Mouse (Mus musculus): Measurements from ENCODE around the gene Osbpl10. TPM values are rescaled to one million over a fixed set of nuclear protein-coding genes. Genes with fewer than 3 reads are reported as not detected.

The Osbpl10 gene
- polyA plus RNA-seq, 1 experiment from 2014 or later, result 1.5 TPM

GRCm38 (mm10) chr9:115048861-115049260 is 70.5 kb downstream of the Osbpl10 start:
- Histone ChIP-seq H3K4me1 (peaks cover 35% of the 10 kb centered on the region), H3K9ac (no peak overlapping the region), H3K9me3 (peaks cover 1% of the 10 kb centered on the region; the same call in 1 of the 2 replicates), H3K27me3 (replicated peaks) (no peaks in the 10 kb centered on the region), H3K4me3 (no peak overlapping the region), H3K27ac (replicated peaks) (no peak overlapping the region), H3K36me3 (no peaks in the 10 kb centered on the region), H3K4me2 (peak overlapping the region; percentile 46)
- WGBS, result 41% methylated on average over 7 of the region's 7 CpGs
- ATAC-seq (ENCODE audit: extremely low read depth, insufficient number of reproducible peaks, low FRiP score, low TSS enrichment), result no peak

- no peak overlapping the region for H3K4me2 ChIP-seq
- no peaks in the 10 kb centered on the region for H3K9me3 ChIP-seq
- 61% methylated on average over 13 of the region's 13 CpGs for WGBS
- no peak for ATAC-seq (ENCODE audit: extremely low read depth, insufficient number of reproducible peaks, low FRiP score, low TSS enrichment)
- no peaks in the 10 kb centered on the region for H3K27me3 ChIP-seq (replicated peaks)
- H3K36me3 ChIP-seq, result no peaks in the 10 kb centered on the region
- H3K9ac ChIP-seq, result no peak overlapping the region
- peaks cover 40% of the 10 kb centered on the region for H3K4me1 ChIP-seq
- no peak overlapping the region for H3K27ac ChIP-seq (replicated peaks)
- no peak overlapping the region for H3K4me3 ChIP-seq
Measured at GRCm38 (mm10) chr9:115049981-115050720, 71.8 kb downstream of the Osbpl10 start.

GRCm38 (mm10) chr9:115051976-115052375 is 73.6 kb downstream of the Osbpl10 start:
- H3K4me3 ChIP-seq, result no peak overlapping the region
- no peak for ATAC-seq (ENCODE audit: extremely low read depth, insufficient number of reproducible peaks, low FRiP score, low TSS enrichment)
- H3K4me1 ChIP-seq, result peaks cover 45% of the 10 kb centered on the region
- no peak overlapping the region for H3K27ac ChIP-seq (replicated peaks)
- no peak overlapping the region for H3K4me2 ChIP-seq
- no peaks in the 10 kb centered on the region for H3K27me3 ChIP-seq (replicated peaks)
- no peaks in the 10 kb centered on the region for H3K36me3 ChIP-seq
- no peak overlapping the region for H3K9ac ChIP-seq
- no peaks in the 10 kb centered on the region for H3K9me3 ChIP-seq
- WGBS, result 70% methylated on average over 3 of the region's 3 CpGs

GRCm38 (mm10) chr9:115053779-115054178 is 75.4 kb downstream of the Osbpl10 start:
- H3K4me1 ChIP-seq, result peaks cover 43% of the 10 kb centered on the region
- no peak overlapping the region for H3K27ac ChIP-seq (replicated peaks)
- no peaks in the 10 kb centered on the region for H3K36me3 ChIP-seq
- H3K9ac ChIP-seq, result no peak overlapping the region
- 89% methylated on average over 14 of the region's 14 CpGs for WGBS
- H3K27me3 ChIP-seq (replicated peaks), result no peaks in the 10 kb centered on the region
- H3K4me3 ChIP-seq, result no peak overlapping the region
- H3K4me2 ChIP-seq, result no peak overlapping the region
- no peaks in the 10 kb centered on the region for H3K9me3 ChIP-seq
- ATAC-seq (ENCODE audit: extremely low read depth, insufficient number of reproducible peaks, low FRiP score, low TSS enrichment), result no peak

- no peaks in the 10 kb centered on the region for H3K36me3 ChIP-seq
- no peak overlapping the region for H3K4me3 ChIP-seq
- H3K4me1 ChIP-seq, result peaks cover 41% of the 10 kb centered on the region
- ATAC-seq (ENCODE audit: extremely low read depth, insufficient number of reproducible peaks, low FRiP score, low TSS enrichment), result peak; percentile 15; the same call in 1 of the 2 replicates
- H3K9ac ChIP-seq, result no peak overlapping the region
- H3K27me3 ChIP-seq (replicated peaks), result no peaks in the 10 kb centered on the region
- H3K27ac ChIP-seq (replicated peaks), result peak overlapping the region; percentile 41
- 41% methylated on average over 8 of the region's 8 CpGs for WGBS
- peak overlapping the region; percentile 40 for H3K4me2 ChIP-seq
- H3K9me3 ChIP-seq, result no peaks in the 10 kb centered on the region
Measured at GRCm38 (mm10) chr9:115055041-115055830, 76.9 kb downstream of the Osbpl10 start.

DNA sequence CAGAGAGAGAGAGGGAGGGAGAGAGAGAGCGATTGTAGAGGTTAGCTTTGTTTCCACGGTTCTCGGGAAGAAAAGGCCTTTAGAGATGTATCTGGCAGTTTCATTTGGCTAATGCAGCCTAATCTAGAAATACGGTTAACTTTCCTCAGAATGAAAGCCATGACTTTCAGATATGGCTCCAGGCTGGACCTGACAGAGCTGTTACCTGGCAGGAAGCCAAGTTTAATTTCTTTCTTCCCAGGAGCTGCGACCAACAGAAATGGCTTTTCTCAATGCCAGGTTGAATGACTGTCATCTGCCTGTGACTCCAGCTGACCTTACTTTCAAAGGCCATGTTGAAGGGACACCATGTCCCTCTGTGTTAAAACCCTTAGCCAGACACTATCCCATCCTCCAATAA is 80.4 kb downstream of the Osbpl10 start:
- no peak overlapping the region for H3K4me3 ChIP-seq
- H3K4me1 ChIP-seq, result peaks cover 35% of the 10 kb centered on the region
- H3K9me3 ChIP-seq, result no peaks in the 10 kb centered on the region
- H3K27me3 ChIP-seq (replicated peaks), result no peaks in the 10 kb centered on the region
- H3K9ac ChIP-seq, result no peak overlapping the region
- ATAC-seq (ENCODE audit: extremely low read depth, insufficient number of reproducible peaks, low FRiP score, low TSS enrichment), result no peak
- peak overlapping the region; percentile 44 for H3K27ac ChIP-seq (replicated peaks)
- WGBS, result 26% methylated on average over 5 of the region's 5 CpGs
- peaks cover 10% of the 10 kb centered on the region for H3K36me3 ChIP-seq
- H3K4me2 ChIP-seq, result no peak overlapping the region

DNA sequence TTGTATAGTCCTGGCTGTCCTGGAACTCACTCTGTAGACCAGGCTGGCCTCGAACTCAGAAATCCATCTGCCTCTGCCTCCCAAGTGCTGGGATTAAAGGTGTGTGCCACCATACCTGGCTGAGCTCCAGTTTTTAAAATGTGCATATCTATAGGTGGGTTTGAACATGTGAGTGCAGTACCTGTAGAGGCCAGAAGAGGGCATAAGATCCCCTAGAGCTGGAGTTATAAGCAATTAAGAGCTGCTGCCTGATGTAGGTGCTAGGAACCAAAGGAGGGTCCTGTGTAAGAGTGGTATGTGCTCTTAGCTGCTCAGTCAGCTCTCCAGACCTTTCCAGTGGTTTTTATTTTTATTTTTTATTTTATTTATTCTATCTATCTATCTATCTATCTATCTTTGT is 86.5 kb downstream of the Osbpl10 start:
- Histone ChIP-seq H3K9me3 (peaks cover 10% of the 10 kb centered on the region), H3K4me1 (no peaks in the 10 kb centered on the region), H3K27me3 (replicated peaks) (no peaks in the 10 kb centered on the region), H3K9ac (no peak overlapping the region), H3K36me3 (peaks cover 21% of the 10 kb centered on the region), H3K4me2 (no peak overlapping the region), H3K27ac (replicated peaks) (no peak overlapping the region), H3K4me3 (no peak overlapping the region)
- no peak for ATAC-seq (ENCODE audit: extremely low read depth, insufficient number of reproducible peaks, low FRiP score, low TSS enrichment)
- 74% methylated on average over 1 of the region's 1 CpGs for WGBS

GRCm38 (mm10) chr9:115067071-115067470 is 88.7 kb downstream of the Osbpl10 start:
- Histone ChIP-seq H3K27ac (replicated peaks) (no peak overlapping the region), H3K36me3 (peaks cover 19% of the 10 kb centered on the region), H3K9ac (no peak overlapping the region), H3K4me2 (no peak overlapping the region), H3K4me1 (no peaks in the 10 kb centered on the region), H3K27me3 (replicated peaks) (no peaks in the 10 kb centered on the region), H3K9me3 (peaks cover 10% of the 10 kb centered on the region), H3K4me3 (no peak overlapping the region)
- WGBS, result 61% methylated on average over 9 of the region's 9 CpGs
- ATAC-seq (ENCODE audit: extremely low read depth, insufficient number of reproducible peaks, low FRiP score, low TSS enrichment), result no peak

GRCm38 (mm10) chr9:115075191-115075590 is 96.8 kb downstream of the Osbpl10 start:
- ATAC-seq (ENCODE audit: extremely low read depth, insufficient number of reproducible peaks, low FRiP score, low TSS enrichment), result no peak
- 82% methylated on average over 4 of the region's 4 CpGs for WGBS
- H3K4me3 ChIP-seq, result no peak overlapping the region
- no peak overlapping the region for H3K27ac ChIP-seq (replicated peaks)
- peaks cover 17% of the 10 kb centered on the region for H3K9me3 ChIP-seq
- H3K27me3 ChIP-seq (replicated peaks), result no peaks in the 10 kb centered on the region
- H3K4me1 ChIP-seq, result no peaks in the 10 kb centered on the region
- H3K36me3 ChIP-seq, result 0 out of 2 replicates have a peak, but pooled peaks cover 5% of the 10 kb centered on the region
- H3K4me2 ChIP-seq, result no peak overlapping the region
- no peak overlapping the region for H3K9ac ChIP-seq

GRCm38 (mm10) chr9:115088295-115088993 is 110.1 kb downstream of the Osbpl10 start:
- Histone ChIP-seq H3K27ac (replicated peaks) (peak overlapping the region; percentile 30; the same call in 1 of the 2 replicates), H3K9me3 (peaks cover 13% of the 10 kb centered on the region; the same call in 1 of the 2 replicates), H3K27me3 (replicated peaks) (no peaks in the 10 kb centered on the region), H3K4me2 (peak overlapping the region; percentile 52), H3K9ac (peak overlapping the region; percentile 47; the same call in 1 of the 2 replicates), H3K4me3 (no peak overlapping the region), H3K4me1 (peaks cover 11% of the 10 kb centered on the region), H3K36me3 (peaks cover 6% of the 10 kb centered on the region)
- peak; percentile 73; the same call in 1 of the 2 replicates for ATAC-seq (ENCODE audit: extremely low read depth, insufficient number of reproducible peaks, low FRiP score, low TSS enrichment)
- WGBS, result 26% methylated on average over 17 of the region's 17 CpGs

DNA sequence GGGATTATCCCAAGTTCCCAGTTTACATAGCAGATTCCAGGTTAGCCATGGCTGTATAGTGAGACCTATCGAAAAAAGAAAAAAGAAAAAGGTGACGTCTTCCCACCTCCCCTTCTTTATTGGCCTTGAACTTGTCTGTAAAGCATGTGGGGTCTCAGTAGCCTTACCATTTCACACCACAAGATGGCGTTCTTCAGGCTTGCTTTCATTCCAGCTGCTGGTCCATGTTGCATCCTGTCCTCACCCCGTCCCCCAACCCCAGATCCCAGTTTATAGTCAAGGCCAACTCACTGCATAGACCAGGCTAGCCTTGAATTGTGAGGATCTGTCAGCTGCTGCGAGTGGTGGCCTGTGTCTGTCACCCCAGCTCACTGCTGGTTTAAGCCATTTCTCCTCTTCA is 111.3 kb downstream of the Osbpl10 start:
- H3K4me2 ChIP-seq, result no peak overlapping the region
- H3K4me1 ChIP-seq, result peaks cover 11% of the 10 kb centered on the region
- no peak overlapping the region for H3K9ac ChIP-seq
- H3K27ac ChIP-seq (replicated peaks), result no peak overlapping the region
- peaks cover 6% of the 10 kb centered on the region for H3K36me3 ChIP-seq
- H3K4me3 ChIP-seq, result no peak overlapping the region
- H3K27me3 ChIP-seq (replicated peaks), result no peaks in the 10 kb centered on the region
- no peak for ATAC-seq (ENCODE audit: extremely low read depth, insufficient number of reproducible peaks, low FRiP score, low TSS enrichment)
- 69% methylated on average over 5 of the region's 5 CpGs for WGBS
- peaks cover 13% of the 10 kb centered on the region; the same call in 1 of the 2 replicates for H3K9me3 ChIP-seq

Data from heart, embryonic 13.5 days (tissue).